Mouse (Mus musculus) myocyte (in vitro differentiated cells): ENCODE measurements around the gene Slc25a36.

ENCODE experiments used
- POLR2A ChIP-seq: IDR thresholded peaks from one replicate; pipeline ENCODE4 v1.6.1; 2011; ENCODE audit warnings: low read depth, mild to moderate bottlenecking, control low read depth, moderate library complexity; ENCODE audit not compliant: insufficient read length
- TCF3 ChIP-seq: IDR thresholded peaks from one replicate; pipeline ENCODE4 v1.6.1; 2011; ENCODE audit warnings: low read depth, control low read depth; ENCODE audit not compliant: insufficient read length
- USF1 ChIP-seq: IDR thresholded peaks from one replicate; pipeline ENCODE4 v1.6.1; 2011; ENCODE audit warnings: low read depth, mild to moderate bottlenecking, control low read depth, moderate library complexity

DNA sequence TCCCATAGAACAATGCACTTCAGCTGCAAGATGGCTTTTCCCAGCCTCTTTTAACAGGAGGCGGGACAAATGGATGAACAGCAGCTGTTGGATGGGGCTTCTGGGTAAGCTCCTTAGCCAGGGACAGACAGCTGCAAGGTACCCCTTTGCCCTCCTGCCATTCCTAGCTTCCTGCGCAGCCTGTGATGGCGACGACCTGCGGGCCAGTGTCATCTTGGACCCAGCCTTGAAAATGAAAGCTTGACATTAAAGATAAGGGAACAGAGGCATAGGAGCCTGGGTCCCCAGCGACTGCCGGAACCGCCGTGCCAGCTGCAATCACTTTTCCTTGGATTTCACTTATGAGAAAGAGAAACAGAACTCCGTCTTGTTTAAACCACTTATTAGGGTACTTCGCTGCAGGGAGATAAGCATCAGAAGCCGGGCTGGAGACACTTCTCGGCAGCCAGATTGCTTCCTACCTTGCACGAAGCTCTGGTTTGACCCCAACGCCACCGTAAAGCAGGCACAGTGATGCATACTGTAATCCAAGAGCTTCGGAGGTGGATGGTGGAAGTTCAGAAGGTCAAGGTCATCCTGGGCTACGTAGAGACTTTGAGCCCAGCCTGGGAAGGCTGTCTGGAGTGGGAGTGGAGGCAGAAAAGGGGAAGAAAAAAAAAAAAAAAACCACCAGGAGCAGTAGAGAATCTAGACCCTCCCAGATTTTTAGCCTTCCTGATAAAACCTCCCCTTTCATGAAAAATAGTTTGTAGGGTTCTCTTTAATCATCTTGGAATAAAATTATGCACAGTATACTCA lies 54.2 kb downstream of the Slc25a36 start:
- TF ChIP-seq POLR2A: no peak
- no peak for TF ChIP-seq USF1
- no peak for TF ChIP-seq TCF3
